Mouse (Mus musculus): ENCODE measurements at regions not wholly inside any gene's neighbourhood (a gene's known extent, or its start where the extent isn't known, plus 50 kb on each side); places are given as distances from the start of the nearest gene placed in this dataset.

DNA sequence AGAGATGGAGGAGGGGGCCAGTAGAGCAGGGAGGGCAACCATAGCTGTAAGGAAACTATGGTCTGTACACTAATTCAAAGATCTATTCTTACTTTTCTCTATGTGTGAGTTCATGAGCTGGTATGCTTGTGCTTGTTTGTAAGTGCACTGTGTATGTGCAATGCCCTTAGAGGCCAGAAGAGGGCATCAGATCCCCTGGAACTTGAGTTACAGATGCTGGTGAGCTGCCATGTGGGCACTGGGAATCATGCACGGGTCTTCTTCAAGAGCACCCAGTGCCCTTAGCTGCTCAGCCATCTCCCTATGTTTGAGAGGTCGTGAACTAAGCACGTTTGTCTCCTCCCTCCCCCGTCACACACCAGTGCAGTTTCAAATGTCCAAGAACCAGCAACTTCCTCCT lies 68.9 kb downstream of the Tbx3 start:
- Histone ChIP-seq H3K4me1 (ENCODE audit: control insufficient read depth, insufficient read depth, low read length) (no peaks in the 10 kb centered on the region), H3K36me3 (ENCODE audit: control insufficient read depth, insufficient read depth, low read length) (no peaks in the 10 kb centered on the region), H3K9me3 (ENCODE audit: control insufficient read depth, low read length) (no peaks in the 10 kb centered on the region), H3K9ac (ENCODE audit: low read depth, low read length) (no peak overlapping the region), H3K4me3 (ENCODE audit: low read depth, low read length) (no peak overlapping the region), H3K27ac (replicated peaks; ENCODE audit: low read depth, low read length) (no peak overlapping the region), H3K27me3 (replicated peaks; ENCODE audit: control insufficient read depth, insufficient read depth, low read length) (no peaks in the 10 kb centered on the region), H3K4me2 (ENCODE audit: low read depth, low read length) (no peak overlapping the region)
- no peak for ATAC-seq (ENCODE audit: low read depth)
- no peak for DNase-seq (ENCODE audit: low spot score)
- 51% methylated on average over 4 of the region's 4 CpGs for WGBS

GRCm38 (mm10) chr5:119741116-119741515 lies 70.6 kb downstream of the Tbx3 start:
- Histone ChIP-seq H3K36me3 (ENCODE audit: control insufficient read depth, insufficient read depth, low read length) (no peaks in the 10 kb centered on the region), H3K4me1 (ENCODE audit: control insufficient read depth, insufficient read depth, low read length) (no peaks in the 10 kb centered on the region), H3K27ac (replicated peaks; ENCODE audit: low read depth, low read length) (no peak overlapping the region), H3K4me2 (ENCODE audit: low read depth, low read length) (peak overlapping the region; percentile 26; the same call in 1 of the 2 replicates), H3K27me3 (replicated peaks; ENCODE audit: control insufficient read depth, insufficient read depth, low read length) (no peaks in the 10 kb centered on the region), H3K9ac (ENCODE audit: low read depth, low read length) (no peak overlapping the region), H3K4me3 (ENCODE audit: low read depth, low read length) (no peak overlapping the region), H3K9me3 (ENCODE audit: control insufficient read depth, low read length) (no peaks in the 10 kb centered on the region)
- peak; percentile 81 for DNase-seq (ENCODE audit: low spot score)
- WGBS: 3% methylated on average over 6 of the region's 6 CpGs
- ATAC-seq (ENCODE audit: low read depth): no peak

- Histone ChIP-seq H3K4me2 (ENCODE audit: low read depth, low read length) (no peak overlapping the region), H3K4me3 (ENCODE audit: low read depth, low read length) (no peak overlapping the region), H3K27ac (replicated peaks; ENCODE audit: low read depth, low read length) (no peak overlapping the region), H3K36me3 (ENCODE audit: control insufficient read depth, insufficient read depth, low read length) (no peaks in the 10 kb centered on the region), H3K4me1 (ENCODE audit: control insufficient read depth, insufficient read depth, low read length) (0 out of 2 replicates have a peak, but pooled peaks cover 2% of the 10 kb centered on the region), H3K9me3 (ENCODE audit: control insufficient read depth, low read length) (peaks cover 6% of the 10 kb centered on the region; the same call in 1 of the 2 replicates), H3K9ac (ENCODE audit: low read depth, low read length) (no peak overlapping the region), H3K27me3 (replicated peaks; ENCODE audit: control insufficient read depth, insufficient read depth, low read length) (peaks cover 19% of the 10 kb centered on the region)
- WGBS: 78% methylated on average over 10 of the region's 10 CpGs
- no peak for ATAC-seq (ENCODE audit: low read depth)
- no peak for DNase-seq (ENCODE audit: low spot score)
Measured at GRCm38 (mm10) chr5:119743733-119744132, 73.3 kb downstream of the Tbx3 start.

DNA sequence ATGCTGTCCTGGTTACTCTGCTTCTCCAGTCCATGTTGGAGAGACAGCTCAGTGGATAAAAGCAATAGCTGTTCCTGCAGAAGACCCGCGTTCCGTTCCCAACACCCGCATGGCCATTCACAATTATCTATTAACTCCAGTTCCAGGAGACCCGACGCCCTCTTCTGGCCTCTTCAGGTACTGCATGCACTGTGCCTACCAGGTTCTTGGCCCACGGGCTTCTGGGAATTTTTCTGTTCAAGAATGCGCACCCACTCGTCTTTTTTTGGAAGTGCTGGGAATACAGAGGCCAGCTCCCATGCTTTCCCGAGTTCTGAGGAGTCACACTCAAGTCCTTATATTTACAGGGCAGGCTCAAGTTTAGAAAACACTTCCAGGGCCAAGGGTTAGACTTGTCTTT lies 76.6 kb downstream of the Tbx3 start:
- no peak overlapping the region for H3K4me2 ChIP-seq (ENCODE audit: low read depth, low read length)
- H3K27ac ChIP-seq (replicated peaks; ENCODE audit: low read depth, low read length): no peak overlapping the region
- no peak overlapping the region for H3K9ac ChIP-seq (ENCODE audit: low read depth, low read length)
- H3K36me3 ChIP-seq (ENCODE audit: control insufficient read depth, insufficient read depth, low read length): no peaks in the 10 kb centered on the region
- DNase-seq (ENCODE audit: low spot score): no peak
- 0 out of 2 replicates have a peak, but pooled peaks cover 4% of the 10 kb centered on the region for H3K4me1 ChIP-seq (ENCODE audit: control insufficient read depth, insufficient read depth, low read length)
- 72% methylated on average over 10 of the region's 10 CpGs for WGBS
- H3K27me3 ChIP-seq (replicated peaks; ENCODE audit: control insufficient read depth, insufficient read depth, low read length): peaks cover 36% of the 10 kb centered on the region
- H3K9me3 ChIP-seq (ENCODE audit: control insufficient read depth, low read length): peaks cover 6% of the 10 kb centered on the region; the same call in 1 of the 2 replicates
- no peak overlapping the region for H3K4me3 ChIP-seq (ENCODE audit: low read depth, low read length)
- ATAC-seq (ENCODE audit: low read depth): no peak

DNA sequence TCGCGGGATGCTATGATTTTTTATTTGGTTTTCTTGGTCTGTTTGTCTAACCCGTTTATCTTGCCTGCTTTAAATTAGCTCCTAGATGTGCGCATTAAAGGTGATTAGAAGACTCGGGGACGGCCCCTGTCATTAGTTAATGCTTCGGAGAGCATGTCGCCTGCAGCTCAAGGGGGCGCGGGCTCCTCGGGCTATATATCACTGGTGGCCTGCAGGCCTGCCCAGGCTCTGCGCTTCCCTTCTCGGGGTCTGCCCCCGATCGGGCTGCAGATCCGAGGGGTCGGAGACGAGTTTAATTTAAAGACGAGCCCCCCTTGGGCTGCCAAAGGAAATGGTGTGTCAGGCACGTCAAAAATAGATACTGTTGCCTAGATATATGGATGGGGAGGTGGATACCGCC lies 78.2 kb downstream of the Tbx3 start:
- no peak overlapping the region for H3K27ac ChIP-seq (replicated peaks; ENCODE audit: low read depth, low read length)
- ATAC-seq (ENCODE audit: low read depth): no peak
- H3K9me3 ChIP-seq (ENCODE audit: control insufficient read depth, low read length): peaks cover 6% of the 10 kb centered on the region; the same call in 1 of the 2 replicates
- under 1% methylated on average over 21 of the region's 21 CpGs for WGBS
- no peaks in the 10 kb centered on the region for H3K36me3 ChIP-seq (ENCODE audit: control insufficient read depth, insufficient read depth, low read length)
- peak overlapping the region; percentile 38; the same call in 1 of the 2 replicates for H3K9ac ChIP-seq (ENCODE audit: low read depth, low read length)
- H3K4me2 ChIP-seq (ENCODE audit: low read depth, low read length): peak overlapping the region; percentile 44
- peaks cover 36% of the 10 kb centered on the region for H3K27me3 ChIP-seq (replicated peaks; ENCODE audit: control insufficient read depth, insufficient read depth, low read length)
- 0 out of 2 replicates have a peak, but pooled peaks cover 4% of the 10 kb centered on the region for H3K4me1 ChIP-seq (ENCODE audit: control insufficient read depth, insufficient read depth, low read length)
- no peak for DNase-seq (ENCODE audit: low spot score)
- peak overlapping the region; percentile 22 for H3K4me3 ChIP-seq (ENCODE audit: low read depth, low read length)

GRCm38 (mm10) chr5:119749153-119749552 lies 78.7 kb downstream of the Tbx3 start:
- Histone ChIP-seq H3K9ac (ENCODE audit: low read depth, low read length) (no peak overlapping the region), H3K9me3 (ENCODE audit: control insufficient read depth, low read length) (peaks cover 6% of the 10 kb centered on the region; the same call in 1 of the 2 replicates), H3K4me2 (ENCODE audit: low read depth, low read length) (peak overlapping the region; percentile 44), H3K36me3 (ENCODE audit: control insufficient read depth, insufficient read depth, low read length) (no peaks in the 10 kb centered on the region), H3K4me3 (ENCODE audit: low read depth, low read length) (0 out of 2 replicates have a peak overlapping the region, but pooled peaks have one; percentile 22), H3K4me1 (ENCODE audit: control insufficient read depth, insufficient read depth, low read length) (0 out of 2 replicates have a peak, but pooled peaks cover 4% of the 10 kb centered on the region), H3K27me3 (replicated peaks; ENCODE audit: control insufficient read depth, insufficient read depth, low read length) (peaks cover 36% of the 10 kb centered on the region), H3K27ac (replicated peaks; ENCODE audit: low read depth, low read length) (no peak overlapping the region)
- 3% methylated on average over 11 of the region's 17 CpGs for WGBS
- DNase-seq (ENCODE audit: low spot score) (no peak), ATAC-seq (ENCODE audit: low read depth) (no peak)

GRCm38 (mm10) chr5:119755782-119756181 lies 76.7 kb upstream of the Tbx5 start:
- DNase-seq (ENCODE audit: low spot score) (no peak), ATAC-seq (ENCODE audit: low read depth) (no peak)
- H3K36me3 ChIP-seq (ENCODE audit: control insufficient read depth, insufficient read depth, low read length): no peaks in the 10 kb centered on the region
- H3K27me3 ChIP-seq (replicated peaks; ENCODE audit: control insufficient read depth, insufficient read depth, low read length): 0 out of 2 replicates have a peak, but pooled peaks cover 1% of the 10 kb centered on the region
- H3K27ac ChIP-seq (replicated peaks; ENCODE audit: low read depth, low read length): no peak overlapping the region
- WGBS: 40% methylated on average over 9 of the region's 9 CpGs
- no peak overlapping the region for H3K4me2 ChIP-seq (ENCODE audit: low read depth, low read length)
- no peak overlapping the region for H3K4me3 ChIP-seq (ENCODE audit: low read depth, low read length)
- H3K9me3 ChIP-seq (ENCODE audit: control insufficient read depth, low read length): no peaks in the 10 kb centered on the region
- no peak overlapping the region for H3K9ac ChIP-seq (ENCODE audit: low read depth, low read length)
- H3K4me1 ChIP-seq (ENCODE audit: control insufficient read depth, insufficient read depth, low read length): no peaks in the 10 kb centered on the region

GRCm38 (mm10) chr5:119758880-119759279 lies 73.6 kb upstream of the Tbx5 start:
- 78% methylated on average over 4 of the region's 4 CpGs for WGBS
- DNase-seq (ENCODE audit: low spot score) (no peak), ATAC-seq (ENCODE audit: low read depth) (no peak)
- no peak overlapping the region for H3K4me2 ChIP-seq (ENCODE audit: low read depth, low read length)
- no peaks in the 10 kb centered on the region for H3K4me1 ChIP-seq (ENCODE audit: control insufficient read depth, insufficient read depth, low read length)
- H3K27me3 ChIP-seq (replicated peaks; ENCODE audit: control insufficient read depth, insufficient read depth, low read length): no peaks in the 10 kb centered on the region
- H3K36me3 ChIP-seq (ENCODE audit: control insufficient read depth, insufficient read depth, low read length): no peaks in the 10 kb centered on the region
- no peak overlapping the region for H3K9ac ChIP-seq (ENCODE audit: low read depth, low read length)
- no peaks in the 10 kb centered on the region for H3K9me3 ChIP-seq (ENCODE audit: control insufficient read depth, low read length)
- no peak overlapping the region for H3K27ac ChIP-seq (replicated peaks; ENCODE audit: low read depth, low read length)
- H3K4me3 ChIP-seq (ENCODE audit: low read depth, low read length): no peak overlapping the region

- no peaks in the 10 kb centered on the region for H3K27me3 ChIP-seq (replicated peaks; ENCODE audit: control insufficient read depth, insufficient read depth, low read length)
- WGBS: 72% methylated on average over 4 of the region's 4 CpGs
- H3K9ac ChIP-seq (ENCODE audit: low read depth, low read length): no peak overlapping the region
- no peaks in the 10 kb centered on the region for H3K4me1 ChIP-seq (ENCODE audit: control insufficient read depth, insufficient read depth, low read length)
- ATAC-seq (ENCODE audit: low read depth) (no peak), DNase-seq (ENCODE audit: low spot score) (no peak)
- no peaks in the 10 kb centered on the region for H3K36me3 ChIP-seq (ENCODE audit: control insufficient read depth, insufficient read depth, low read length)
- no peak overlapping the region for H3K27ac ChIP-seq (replicated peaks; ENCODE audit: low read depth, low read length)
- no peak overlapping the region for H3K4me2 ChIP-seq (ENCODE audit: low read depth, low read length)
- H3K4me3 ChIP-seq (ENCODE audit: low read depth, low read length): no peak overlapping the region
- no peaks in the 10 kb centered on the region for H3K9me3 ChIP-seq (ENCODE audit: control insufficient read depth, low read length)
Measured at GRCm38 (mm10) chr5:119762102-119762501, 70.4 kb upstream of the Tbx5 start.

Data from embryonic facial prominence, embryonic 14.5 days (tissue).